Mouse (Mus musculus): ENCODE measurements around the gene Sqstm1.

The Sqstm1 gene

DNA sequence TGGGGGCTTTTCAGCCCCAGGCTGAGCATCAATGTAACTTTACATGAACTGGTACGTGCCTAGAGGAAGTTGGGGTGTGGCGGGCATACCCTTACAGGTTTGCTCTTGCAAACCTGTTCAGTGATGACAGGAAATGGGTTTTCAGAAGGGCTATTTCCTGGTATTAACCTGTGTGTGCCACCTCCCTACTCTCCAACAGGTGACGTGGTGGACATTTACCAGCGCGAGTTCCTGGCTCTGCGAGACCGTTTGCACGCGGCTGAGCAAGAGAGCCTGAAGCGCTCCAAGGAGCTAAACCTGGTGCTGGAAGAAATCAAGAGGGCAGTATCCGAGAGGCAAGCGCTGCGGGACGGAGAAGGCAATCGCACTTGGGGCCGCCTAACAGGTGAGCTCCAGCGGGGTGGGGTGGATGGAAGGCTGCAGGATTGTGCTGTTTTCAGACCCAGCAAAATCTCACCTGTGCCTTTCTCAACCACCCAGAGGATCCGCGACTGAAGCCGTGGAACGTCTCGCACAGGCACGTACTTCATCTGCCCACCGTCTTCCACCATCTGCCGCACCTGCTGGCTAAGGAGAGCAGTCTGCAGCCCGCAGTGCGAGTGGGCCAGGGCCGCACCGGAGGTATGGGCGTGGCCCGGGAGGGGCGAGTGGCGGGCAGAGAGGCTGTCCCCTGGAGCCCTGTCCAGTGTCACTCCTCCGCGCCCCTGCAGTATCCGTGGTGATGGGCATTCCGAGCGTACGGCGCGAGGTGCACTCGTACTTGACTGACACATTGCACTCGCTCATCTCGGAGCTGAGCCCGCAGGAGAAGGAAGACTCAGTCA is 20.1 kb upstream of the Sqstm1 start:
- no peak for DNase-seq (ENCODE audit: low spot score in 2 of 2)

DNA sequence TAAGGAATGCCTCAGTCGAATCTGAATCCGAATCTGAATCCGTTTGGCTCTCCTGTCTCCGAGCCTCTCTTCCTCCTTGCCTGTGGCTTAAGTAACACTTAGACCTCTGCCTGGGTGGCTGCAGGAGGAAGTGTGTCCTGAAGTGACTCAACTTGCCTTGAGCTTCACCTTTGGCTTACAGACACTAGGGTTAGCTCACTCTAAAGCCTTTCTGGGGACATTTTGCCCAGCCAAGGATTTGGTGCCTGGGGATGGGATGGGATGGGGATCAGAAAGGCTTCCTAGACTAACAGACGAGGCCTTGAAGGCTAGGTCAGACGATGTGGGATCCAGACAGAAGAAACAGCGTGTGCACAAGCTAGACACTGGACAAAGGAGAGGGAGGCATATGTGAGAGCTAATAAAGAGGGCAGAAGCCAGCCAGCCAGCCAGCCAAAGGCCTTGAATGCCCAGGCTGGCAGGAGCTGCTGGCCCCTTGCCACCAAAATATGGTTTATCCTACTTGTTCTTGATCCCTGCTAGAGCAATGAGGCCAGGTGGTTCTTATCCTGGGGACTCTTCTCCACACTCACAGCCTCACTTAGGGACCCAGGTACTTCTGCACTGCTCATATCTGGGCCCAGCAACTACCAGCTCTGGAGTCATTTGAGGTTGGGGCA is 18.8 kb upstream of the Sqstm1 start:
- no peak for DNase-seq (ENCODE audit: low spot score in 2 of 2)

DNA sequence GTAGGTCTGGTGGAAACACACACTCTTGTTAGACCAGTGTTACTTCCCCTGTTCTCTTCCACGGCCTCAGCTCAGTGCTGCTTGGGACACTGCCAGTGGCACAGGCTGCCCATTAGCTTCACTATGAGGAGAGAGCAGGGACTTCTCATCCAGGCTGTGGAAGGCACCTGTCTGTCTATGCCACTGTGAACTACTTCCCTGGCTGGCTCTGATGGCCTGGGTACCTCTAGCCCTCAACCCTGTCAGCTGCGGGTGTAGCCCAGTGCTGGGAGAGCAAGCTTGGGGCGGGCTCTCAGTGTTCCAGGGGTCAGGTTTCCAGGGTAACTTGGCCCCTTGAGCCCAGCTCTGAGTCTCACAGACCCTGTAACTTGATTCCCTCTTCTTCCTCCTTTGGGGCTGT is 18.1 kb upstream of the Sqstm1 start:
- DNase-seq (ENCODE audit: low spot score in 2 of 2) = no peak

DNA sequence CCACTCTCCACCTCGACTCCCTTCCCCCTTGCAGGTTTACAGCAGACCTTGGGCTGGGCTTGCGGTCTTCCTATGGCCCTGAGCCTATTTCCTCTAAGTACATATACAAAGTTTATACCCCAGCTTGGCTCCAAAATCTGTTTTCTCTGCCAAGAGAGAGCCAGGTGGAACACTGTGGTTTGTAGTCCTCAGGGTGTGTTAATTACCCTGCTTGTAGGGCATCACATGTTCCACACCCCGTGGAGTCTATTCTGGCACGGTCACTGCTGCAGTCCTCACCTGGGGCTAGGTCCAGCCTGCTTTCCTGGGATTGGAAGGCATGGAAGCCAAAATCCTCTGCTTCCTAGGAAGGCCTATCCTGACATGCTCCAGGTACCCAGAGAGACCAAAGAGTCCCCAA is 17.1 kb upstream of the Sqstm1 start:
- DNase-seq (ENCODE audit: low spot score in 2 of 2) = no peak

DNA sequence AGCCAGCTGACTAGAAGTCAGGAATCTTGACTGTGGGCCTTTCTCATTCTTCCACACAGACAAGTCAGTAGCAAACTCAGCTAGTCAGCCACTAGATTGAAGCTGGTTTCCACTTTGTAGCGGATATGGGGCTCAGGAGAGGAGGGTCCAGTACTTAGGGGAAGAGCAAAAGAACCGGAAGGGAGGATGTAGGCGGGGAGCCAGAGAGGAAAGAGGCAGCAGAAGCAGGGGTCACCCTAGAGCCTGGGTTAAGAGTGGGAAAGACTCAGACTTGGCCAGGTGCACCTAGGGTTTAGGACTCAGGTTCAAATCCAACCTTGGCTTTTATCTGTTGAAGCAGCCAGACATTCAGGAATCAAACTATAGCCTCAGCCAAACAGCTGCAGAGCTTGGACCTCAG is 16.6 kb upstream of the Sqstm1 start:
- no peak for DNase-seq (ENCODE audit: low spot score in 2 of 2)

DNA sequence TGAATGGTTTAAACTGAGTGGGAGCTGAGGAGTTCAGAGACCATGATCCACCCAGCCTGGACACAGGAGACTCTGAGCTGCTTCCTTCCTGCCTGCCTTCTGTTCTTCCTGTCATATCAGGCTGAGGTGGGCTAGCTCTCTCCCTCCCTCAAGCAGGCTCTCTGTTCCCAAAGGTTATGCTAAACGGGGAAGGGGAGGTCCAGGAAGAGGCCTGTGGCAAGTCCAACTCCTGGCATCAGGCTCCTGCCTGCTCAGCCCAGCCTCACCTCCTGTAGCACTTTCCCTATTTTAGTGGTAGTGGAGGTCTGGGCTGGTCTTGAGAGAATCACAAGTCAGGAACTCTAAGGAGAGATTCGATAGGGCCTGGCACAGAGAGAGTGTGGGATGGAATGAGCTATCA is 15.8 kb upstream of the Sqstm1 start:
- no peak for DNase-seq (ENCODE audit: low spot score in 2 of 2)

DNA sequence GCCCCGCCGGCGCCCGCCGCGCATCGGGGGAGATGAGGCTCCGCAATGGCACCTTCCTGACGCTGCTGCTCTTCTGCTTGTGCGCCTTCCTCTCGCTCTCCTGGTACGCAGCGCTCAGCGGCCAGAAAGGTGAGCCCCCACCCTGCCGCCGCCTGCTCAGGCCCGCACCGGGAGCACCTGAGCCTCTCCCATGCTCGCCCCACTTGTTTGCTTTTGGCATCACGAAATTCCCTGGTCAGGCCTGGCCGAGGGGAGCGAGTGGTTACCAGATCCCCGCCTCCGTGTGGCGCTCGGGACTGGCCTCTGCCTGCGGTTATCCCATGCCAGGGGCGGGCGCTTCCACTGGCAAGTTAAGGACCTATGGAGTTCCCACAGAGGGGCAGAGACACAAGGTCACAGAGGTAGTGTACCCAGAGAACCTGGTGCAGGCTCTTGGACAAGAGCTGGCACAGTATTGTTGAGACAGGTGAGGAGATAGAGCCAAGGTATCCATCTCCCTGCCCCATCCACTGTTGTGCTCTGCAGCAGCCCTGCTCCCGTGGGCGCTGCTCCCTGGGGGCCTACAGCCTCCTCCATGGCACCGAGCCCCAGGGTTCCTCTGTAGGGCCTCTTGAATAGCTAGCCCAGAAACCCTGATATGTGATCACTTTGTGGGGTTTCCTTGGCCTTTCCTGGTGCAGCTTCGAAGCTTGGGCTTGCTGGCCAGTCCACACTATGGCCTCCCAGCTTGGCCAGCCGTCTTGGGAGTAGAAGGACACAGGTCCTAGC is 15.2 kb upstream of the Sqstm1 start:
- no peak for DNase-seq (ENCODE audit: low spot score in 2 of 2)

DNA sequence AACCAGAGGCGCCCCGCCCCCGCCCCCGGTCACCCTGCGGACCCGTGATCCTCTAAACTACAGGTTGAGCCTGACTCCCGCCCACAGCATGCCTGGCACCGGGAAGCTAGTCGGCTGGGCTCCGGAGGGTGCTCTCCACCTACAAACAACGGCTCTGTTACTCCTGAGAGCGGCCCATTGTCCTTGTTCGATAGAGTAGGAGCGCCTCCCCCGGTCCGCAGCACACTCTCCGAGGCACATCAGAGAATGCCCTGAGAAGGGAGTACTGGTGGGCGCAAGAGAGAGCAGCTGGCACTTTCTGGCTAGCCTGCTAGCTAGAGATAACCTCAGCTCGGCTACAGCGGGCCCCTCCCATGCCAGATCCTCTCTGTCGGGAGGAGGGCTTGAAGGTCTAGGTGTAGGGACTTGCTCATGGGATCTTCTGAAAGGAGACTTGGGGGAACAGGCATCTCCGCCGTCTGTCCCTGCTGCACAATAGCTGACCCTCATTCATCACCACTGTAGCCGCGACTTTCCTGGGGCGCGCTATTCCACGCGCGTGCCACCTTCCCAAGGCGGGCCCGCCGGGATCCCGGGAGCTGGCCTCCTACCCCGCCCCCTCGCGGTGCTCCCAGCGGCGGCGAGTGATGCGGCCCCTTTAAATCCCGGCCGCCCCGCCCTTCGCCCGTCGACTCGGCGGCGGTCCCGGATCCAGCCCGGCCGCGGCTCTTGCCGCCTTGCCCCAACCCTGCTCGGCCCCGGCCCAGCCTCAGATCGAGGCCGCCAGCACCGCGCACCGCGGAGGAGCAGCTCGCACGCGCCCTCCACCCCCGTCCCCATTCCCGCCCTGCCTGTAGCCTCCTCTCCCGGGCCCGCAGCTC is 14.3 kb upstream of the Sqstm1 start:
- peak; percentile 71 to 76 for DNase-seq (ENCODE audit: low spot score in 2 of 2)

DNA sequence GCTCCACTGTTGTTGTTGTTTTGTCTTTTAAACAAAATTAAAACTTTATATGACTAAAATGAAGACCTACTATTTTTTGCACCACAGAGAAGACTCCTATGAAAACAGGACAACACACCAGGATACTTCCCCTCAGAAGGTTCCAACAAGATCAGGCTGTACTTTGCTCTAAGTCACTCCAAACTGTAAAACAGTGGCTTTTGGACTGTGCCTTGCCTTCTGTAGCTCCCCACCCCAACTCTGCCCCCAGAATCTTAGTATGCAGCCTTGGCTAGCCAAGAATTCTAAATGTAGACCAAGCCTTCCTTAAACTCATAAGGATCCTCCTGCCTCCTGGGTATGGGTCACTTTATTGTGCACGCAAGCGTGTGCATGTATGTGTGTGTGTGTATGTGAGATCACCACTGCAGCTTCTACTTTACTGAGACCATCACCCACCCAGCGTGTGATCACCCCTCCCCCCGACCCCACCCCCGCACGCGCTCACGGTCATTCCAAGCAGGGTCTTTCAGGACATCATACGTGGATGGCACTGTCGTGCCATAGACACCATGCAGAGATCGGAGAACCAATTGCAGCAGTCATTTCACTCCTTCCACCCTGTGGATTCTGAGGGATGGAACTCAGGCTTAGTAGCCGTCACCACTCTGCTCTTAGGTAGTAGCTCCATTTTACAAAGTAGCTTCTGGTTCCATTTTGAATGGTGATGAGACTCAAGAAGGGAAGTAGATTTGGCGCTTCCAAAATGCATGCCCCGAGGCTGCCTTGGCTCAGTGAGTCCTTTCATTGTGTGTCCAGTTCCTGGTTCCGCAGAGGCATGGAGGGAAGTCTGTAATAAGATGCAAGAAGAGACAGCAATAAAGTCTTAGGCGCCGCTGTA is 13.4 kb upstream of the Sqstm1 start:
- no peak for DNase-seq (ENCODE audit: low spot score in 2 of 2)

DNA sequence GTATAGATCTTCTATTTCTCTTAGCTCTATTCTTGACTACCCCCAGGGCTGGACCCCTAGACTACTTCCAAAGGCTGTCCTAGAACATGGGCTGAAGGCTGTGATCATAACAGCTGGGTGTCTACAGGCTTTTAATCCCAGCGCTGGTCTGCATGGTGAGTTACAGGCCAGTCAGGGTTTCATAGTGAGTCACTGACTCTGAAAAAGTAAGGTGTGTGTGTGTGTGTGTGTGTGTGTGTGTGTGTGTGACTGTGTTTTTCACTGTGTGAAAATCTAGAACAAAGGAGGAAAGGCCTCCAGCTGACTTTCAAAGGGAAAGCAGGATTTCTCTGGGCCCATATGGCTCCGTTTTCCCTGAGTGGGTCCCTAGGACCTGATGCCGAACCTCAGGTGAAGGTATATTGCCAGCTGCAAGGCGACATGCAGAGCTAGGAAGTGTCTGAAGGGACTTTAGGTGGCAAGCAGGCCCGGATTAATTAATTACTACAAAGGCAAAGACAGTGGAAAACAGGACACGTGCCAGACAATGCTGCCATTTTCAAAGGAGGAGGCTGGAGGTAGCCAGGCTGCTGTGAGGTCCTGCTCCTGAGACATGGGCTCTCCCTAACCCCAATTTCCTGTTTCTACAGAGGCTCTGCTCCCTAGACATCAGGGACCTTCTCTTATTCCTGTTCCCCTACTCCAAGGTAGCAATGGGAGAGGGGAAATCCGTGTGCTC is 12.1 kb upstream of the Sqstm1 start:
- no peak for DNase-seq (ENCODE audit: low spot score in 2 of 2)

DNA sequence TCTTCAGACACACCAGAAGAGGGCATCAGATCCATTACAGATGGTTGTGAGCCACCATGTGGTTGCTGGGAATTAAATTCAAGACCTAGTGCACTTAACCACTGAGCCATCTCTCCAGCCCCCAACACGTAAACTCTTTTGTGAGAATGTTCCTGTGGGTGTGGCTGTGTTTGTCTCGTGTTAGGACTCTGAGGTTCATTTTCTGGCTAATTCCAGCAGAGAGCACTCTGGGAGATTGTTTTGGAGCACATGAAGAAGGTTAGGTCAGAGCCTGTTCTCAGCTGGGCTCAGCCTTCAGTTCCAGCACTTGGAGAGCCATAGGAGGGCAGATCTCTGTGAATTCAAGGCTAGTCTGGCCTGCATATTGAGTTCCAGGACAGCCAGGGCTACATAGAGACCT is 9.2 kb upstream of the Sqstm1 start:
- DNase-seq (ENCODE audit: low spot score in 2 of 2) = no peak

DNA sequence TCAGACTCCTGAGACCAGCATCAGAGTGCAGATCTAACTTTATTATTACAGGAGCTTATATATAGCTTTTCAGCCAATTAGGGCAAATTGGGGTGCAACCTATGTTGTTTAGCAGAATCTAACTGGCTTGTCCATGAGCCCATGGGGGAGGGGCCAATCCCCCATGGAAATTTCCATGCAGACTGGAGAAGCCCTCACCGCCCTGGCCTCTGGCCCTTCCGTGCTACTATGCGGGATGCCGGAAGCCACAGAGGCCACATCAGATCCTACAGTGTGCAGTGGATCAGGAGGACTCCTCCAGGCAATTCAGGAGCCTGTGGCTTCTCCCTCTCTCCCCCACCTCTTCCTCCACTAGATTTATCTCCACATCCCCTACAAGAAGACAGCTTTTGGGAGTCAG is 7.2 kb upstream of the Sqstm1 start:
- no peak for DNase-seq (ENCODE audit: low spot score in 2 of 2)

DNA sequence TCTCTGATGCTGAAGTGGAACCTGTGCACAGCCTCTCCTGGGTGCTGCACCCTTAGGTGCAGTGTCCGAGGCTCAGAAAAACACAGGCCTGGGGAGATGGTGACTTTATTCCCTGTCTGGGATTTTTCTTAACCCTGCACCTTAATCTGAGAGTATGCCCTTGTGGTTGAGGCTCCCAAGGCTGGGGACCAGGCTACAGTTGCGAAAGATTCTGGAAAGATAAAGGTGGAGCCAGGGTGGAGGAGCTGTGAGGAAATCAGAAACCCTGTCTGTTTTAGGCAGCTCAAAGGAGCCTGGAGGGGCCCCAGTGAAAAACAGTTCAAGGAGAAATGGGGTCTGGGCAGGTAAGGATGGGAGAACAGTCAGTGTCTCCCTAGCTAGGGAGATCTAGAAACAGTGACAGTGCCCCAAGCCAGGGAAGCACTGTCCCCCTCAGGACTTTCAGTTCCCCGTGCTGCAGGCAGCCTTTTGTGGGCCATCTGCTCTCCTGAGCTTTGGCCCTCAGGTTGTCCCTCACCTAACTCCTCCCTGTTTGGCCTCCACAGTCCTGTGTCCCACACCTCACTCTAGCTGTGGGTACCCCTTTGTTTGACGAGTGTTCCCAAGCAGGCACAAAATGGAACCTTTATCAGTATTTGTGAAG is 6.2 kb upstream of the Sqstm1 start:
- DNase-seq (ENCODE audit: low spot score in 2 of 2) = no peak

DNA sequence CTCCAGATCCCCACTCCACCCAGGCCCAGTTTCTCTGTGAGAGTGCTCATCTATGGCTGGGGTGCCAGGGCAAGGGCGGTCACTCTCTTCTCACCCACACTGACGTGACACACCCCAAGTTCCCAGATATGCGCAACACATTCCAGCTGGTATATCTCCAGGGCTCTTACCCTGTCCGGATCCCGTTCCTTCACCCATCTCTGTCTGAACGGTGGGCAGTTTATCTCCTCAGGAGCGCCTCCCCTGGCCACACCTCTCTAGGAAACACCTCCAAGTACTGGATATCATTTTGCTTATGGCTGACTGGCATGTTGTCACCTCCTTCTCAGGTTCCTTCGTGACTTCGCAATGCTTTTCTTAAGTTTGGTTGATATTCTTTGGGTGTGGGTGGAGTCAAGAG is 5.0 kb upstream of the Sqstm1 start:
- DNase-seq (ENCODE audit: low spot score in 2 of 2) = no peak

DNA sequence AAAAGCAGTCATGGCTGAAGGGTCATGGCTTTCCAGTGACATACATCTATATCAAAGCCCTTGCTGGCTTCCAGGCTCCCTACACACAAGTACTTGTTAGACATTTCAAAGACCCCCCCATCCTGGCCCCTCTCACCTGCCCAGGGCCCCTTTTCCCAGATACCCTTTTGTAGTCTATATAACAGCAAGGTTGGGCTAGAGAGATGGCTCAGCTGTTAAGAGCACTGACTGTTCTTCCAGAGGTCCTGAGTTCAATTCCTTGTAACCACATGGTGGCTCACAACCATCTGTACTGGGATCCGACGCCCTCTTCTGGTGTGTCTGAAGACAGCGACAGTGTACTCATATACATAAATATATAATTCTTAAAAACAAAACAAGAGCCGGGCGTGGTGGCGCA is 4.0 kb upstream of the Sqstm1 start:
- no peak for DNase-seq (ENCODE audit: low spot score in 2 of 2)

DNA sequence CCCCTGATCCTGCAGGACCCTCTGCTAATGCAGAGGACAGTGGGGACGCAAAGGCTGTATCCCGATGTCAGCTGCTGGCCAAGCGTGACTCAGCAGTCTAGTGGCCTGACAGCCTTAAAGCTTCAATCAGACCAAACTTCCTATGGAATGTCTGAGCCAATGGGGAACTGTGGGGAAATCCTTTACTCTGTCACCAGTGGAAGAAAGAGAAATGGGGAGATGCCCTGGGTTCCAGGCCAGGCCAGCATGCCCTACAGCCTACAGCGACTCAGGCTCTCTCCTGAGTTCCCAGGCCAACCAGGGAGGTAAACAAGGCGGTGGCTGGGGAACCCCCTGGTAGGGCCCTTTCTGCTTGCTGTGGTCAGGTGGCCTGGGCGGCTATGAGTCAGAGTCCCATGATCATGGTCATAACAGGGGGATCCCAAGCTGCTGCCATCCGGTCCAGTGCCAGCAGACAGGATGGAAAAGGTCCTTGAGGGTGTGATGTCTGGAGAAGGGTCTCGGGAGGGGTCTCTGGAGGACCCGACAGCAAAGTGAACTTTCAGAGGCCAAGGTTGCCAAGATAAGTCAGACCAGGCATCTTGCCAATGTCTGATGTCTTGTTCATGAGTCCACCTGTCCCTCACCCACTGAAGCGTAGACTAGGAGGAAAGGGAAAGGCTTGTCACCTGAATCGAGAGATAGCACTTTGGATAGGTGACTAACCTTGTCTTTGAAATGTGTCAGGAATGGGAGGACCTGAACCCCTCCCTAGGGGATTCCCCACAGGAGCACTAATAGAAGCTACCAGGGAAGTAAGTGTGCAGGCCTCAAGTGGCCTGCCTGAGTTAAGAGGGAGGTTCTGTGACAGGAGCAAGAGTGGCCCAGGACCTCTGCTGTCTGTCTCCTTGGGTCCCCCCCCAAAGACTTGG is 2.5 kb upstream of the Sqstm1 start:
- no peak for DNase-seq (ENCODE audit: low spot score in 2 of 2)

DNA sequence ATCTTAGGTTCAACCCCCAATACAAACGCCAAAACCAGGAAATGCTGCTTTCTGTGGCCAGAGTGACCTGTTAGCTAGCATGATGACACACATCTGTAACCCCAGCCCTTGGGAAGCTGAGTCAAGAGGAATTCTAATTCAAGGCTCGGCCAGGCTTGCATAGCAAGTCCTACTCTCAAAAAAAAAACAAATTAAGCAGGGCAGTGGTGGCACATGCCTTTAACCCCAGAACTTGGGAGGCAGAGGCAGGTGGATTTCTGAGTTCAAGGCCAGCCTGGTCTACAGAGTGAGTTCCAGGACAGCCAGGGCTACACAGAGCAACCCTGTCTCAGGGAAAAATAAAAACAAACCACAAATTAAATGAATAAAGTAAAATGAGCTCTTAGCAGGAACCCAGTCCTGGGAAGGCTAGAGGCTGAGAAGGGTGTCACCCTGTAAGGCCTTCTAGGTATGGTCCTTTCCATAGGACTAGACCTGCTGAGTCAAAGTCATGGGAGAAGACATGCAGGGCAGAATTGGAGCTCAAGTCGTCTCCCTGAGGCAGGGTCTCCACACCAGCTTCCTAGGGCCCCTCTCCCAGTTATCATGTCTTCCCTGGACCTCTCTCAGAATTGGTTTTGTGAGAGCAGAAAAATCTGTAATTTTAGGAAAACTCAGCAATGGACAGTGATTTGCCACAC is 1.6 kb upstream of the Sqstm1 start:
- DNase-seq (ENCODE audit: low spot score in 2 of 2) = no peak
